Mouse (Mus musculus): ENCODE measurements around the gene Vps53.

Vps53 gene

GRCm38 (mm10) chr11:76167079-76167765 lies 12.2 kb downstream of the Vps53 start:
- DNase-seq, result peak; percentile 21

- DNase-seq, result no peak
Measured at GRCm38 (mm10) chr11:76166657-76167056, 12.8 kb downstream of the Vps53 start.

GRCm38 (mm10) chr11:76160251-76160650 lies 19.2 kb downstream of the Vps53 start:
- no peak for DNase-seq

- no peak for DNase-seq
Measured at GRCm38 (mm10) chr11:76158375-76158774, 21.1 kb downstream of the Vps53 start.

- DNase-seq, result no peak
Measured at GRCm38 (mm10) chr11:76154861-76155260, 24.6 kb downstream of the Vps53 start.

GRCm38 (mm10) chr11:76154200-76154599 lies 25.2 kb downstream of the Vps53 start:
- DNase-seq, result no peak

GRCm38 (mm10) chr11:76153236-76153951 lies 26.1 kb downstream of the Vps53 start:
- no peak for DNase-seq

GRCm38 (mm10) chr11:76150980-76151379 lies 28.5 kb downstream of the Vps53 start:
- DNase-seq, result no peak

GRCm38 (mm10) chr11:76148055-76149008 lies 31.1 kb downstream of the Vps53 start:
- no peak for DNase-seq

- DNase-seq, result no peak
Measured at GRCm38 (mm10) chr11:76146187-76147010, 33.0 kb downstream of the Vps53 start.

GRCm38 (mm10) chr11:76145169-76145568 lies 34.3 kb downstream of the Vps53 start:
- DNase-seq, result no peak

GRCm38 (mm10) chr11:76144386-76144785 lies 35.1 kb downstream of the Vps53 start:
- DNase-seq, result peak; percentile 53

- DNase-seq, result no peak
Measured at GRCm38 (mm10) chr11:76137996-76138395, 41.5 kb downstream of the Vps53 start.

- DNase-seq, result no peak
Measured at GRCm38 (mm10) chr11:76135641-76136437, 43.6 kb downstream of the Vps53 start.

- DNase-seq, result peak; percentile 75
Measured at GRCm38 (mm10) chr11:76130859-76131258, 48.6 kb downstream of the Vps53 start.

GRCm38 (mm10) chr11:76125386-76125785 lies 54.1 kb downstream of the Vps53 start:
- no peak for DNase-seq

- DNase-seq, result no peak
Measured at GRCm38 (mm10) chr11:76123517-76123916, 55.9 kb downstream of the Vps53 start.

GRCm38 (mm10) chr11:76122571-76122970 lies 56.9 kb downstream of the Vps53 start:
- DNase-seq, result no peak

- DNase-seq, result peak; percentile 74
Measured at GRCm38 (mm10) chr11:76121086-76121485, 58.4 kb downstream of the Vps53 start.

- DNase-seq, result peak; percentile 66
Measured at GRCm38 (mm10) chr11:76120407-76120901, 59.0 kb downstream of the Vps53 start.

GRCm38 (mm10) chr11:76110416-76110815 lies 69.0 kb downstream of the Vps53 start:
- DNase-seq, result no peak

Measured in kidney, adult 11 months (tissue).